Mouse (Mus musculus) lung, embryonic 16.5 days (tissue): ENCODE results near the gene Hist1h2be. TPM values are rescaled to one million over a fixed set of nuclear protein-coding genes. Genes with fewer than 3 reads are reported as not detected.
"Not testable (repeated sequence)": the region's sequence is repeated elsewhere in the genome, so short reads cannot be mapped to it uniquely, and the experiment has no call there.

ENCODE experiments used
- ATAC-seq: fragments of 200-750 bp; cut with Nextera tagmentation; 2 replicates; pipeline ENCODE4 v1.8.0; 2017; ENCODE audit warnings: low read depth, mild to moderate bottlenecking, moderate library complexity
- H3K27ac ChIP-seq: fragments of 300-500 bp; sonication (generic); 2 replicates; pipeline ENCODE4 v1.5.1; 2014; ENCODE audit warnings: mild to moderate bottlenecking, control low read depth, low read length
- H3K27me3 ChIP-seq: fragments of 300-500 bp; sonication (generic); 2 replicates; pipeline ENCODE4 v1.6.1; 2014; ENCODE audit warnings: low read depth, low read length, mixed read lengths; ENCODE audit not compliant: control insufficient read depth, insufficient read depth
- H3K36me3 ChIP-seq: fragments of 300-500 bp; sonication (generic); 2 replicates; pipeline ENCODE4 v1.6.1; 2014; ENCODE audit warnings: low read length; ENCODE audit not compliant: control insufficient read depth, insufficient read depth
- H3K4me1 ChIP-seq: fragments of 300-500 bp; sonication (generic); replicated peaks from 2 replicates; pipeline ENCODE4 v1.6.1; 2014; ENCODE audit warnings: low read length, mixed read lengths; ENCODE audit not compliant: control insufficient read depth, insufficient read depth
- H3K4me2 ChIP-seq: fragments of 300-500 bp; sonication (generic); 2 replicates; pipeline ENCODE4 v1.6.1; 2014; ENCODE audit warnings: low read depth, low read length, control low read depth
- H3K4me3 ChIP-seq: fragments of 300-500 bp; sonication (generic); 2 replicates; pipeline ENCODE4 v1.5.1; 2014; ENCODE audit warnings: mild to moderate bottlenecking, low read length, control low read depth
- H3K9ac ChIP-seq: fragments of 300-500 bp; sonication (generic); 2 replicates; pipeline ENCODE4 v1.6.1; 2014; ENCODE audit warnings: low read length, control low read depth
- H3K9me3 ChIP-seq: fragments of 300-500 bp; sonication (generic); 2 replicates; pipeline ENCODE4 v1.6.1; 2016; ENCODE audit warnings: low read length; ENCODE audit not compliant: control insufficient read depth
- WGBS: fragments of 180-500 bp; shearing (Covaris S2); extraction: QIAGEN DNeasy Blood & Tissue Kit; methylation state at CpG from one replicate; pipeline ENCODE4 v1.1.7; 2014; 5-methylcytosine and 5-hydroxymethylcytosine counted together
- polyA plus RNA-seq: library from polyadenylated mRNA; unstranded; fragments of >200 nt; fragmentation: Nextera tagmentation; extraction: Ambion mirVana; gene quantifications from 2 replicates; pipeline ENCODE4 v1.2.1, GENCODE M21; 2015

The Hist1h2be gene
- polyA plus RNA-seq, 1 experiment from 2014 or later, result 3.3 TPM

GRCm38 (mm10) chr13:23584331-23584730 lies 36.6 kb downstream of the Hist1h2be start:
- Histone ChIP-seq H3K9ac (peak overlapping the region; percentile 80), H3K27me3 (no peaks in the 10 kb centered on the region), H3K9me3 (no peaks in the 10 kb centered on the region), H3K4me3 (peak overlapping the region; percentile 51), H3K27ac (peak overlapping the region; percentile 98), H3K4me2 (peak overlapping the region; percentile 83), H3K36me3 (no peaks in the 10 kb centered on the region), H3K4me1 (peaks cover 26% of the 10 kb centered on the region)
- no peak for ATAC-seq

DNA sequence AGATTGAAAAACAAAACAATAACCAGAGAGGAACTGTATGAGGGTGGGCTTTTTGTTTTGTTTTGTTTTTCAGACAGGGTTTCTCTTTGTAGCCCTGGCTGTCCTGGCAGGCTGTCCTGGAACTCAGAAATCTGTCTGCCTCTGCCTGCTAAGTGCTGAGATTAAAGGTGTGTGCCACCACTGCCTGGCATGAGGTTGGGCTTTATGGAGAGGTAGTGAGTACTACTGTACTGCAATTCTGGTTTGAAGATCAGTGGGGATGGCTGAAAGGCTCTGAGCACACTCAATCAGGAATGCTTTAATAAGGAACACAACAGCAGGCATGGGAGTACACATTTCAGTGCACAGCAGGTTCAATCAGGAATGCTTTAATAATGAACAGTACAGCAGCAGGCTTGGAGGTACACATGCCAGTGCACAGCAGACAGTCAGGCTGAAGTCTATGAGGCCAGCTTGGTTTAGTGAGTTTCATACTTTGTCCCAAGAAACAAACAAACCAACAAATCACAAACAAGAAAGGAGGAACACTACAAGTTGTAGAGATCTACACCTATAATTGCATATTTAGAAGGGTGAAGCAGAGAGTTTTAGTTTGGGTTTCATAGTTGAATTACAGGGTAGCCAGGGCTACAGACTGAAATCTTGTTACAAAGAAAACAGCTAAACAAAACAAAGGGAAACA lies 37.4 kb downstream of the Hist1h2be start:
- Histone ChIP-seq H3K4me1 (peaks cover 26% of the 10 kb centered on the region), H3K4me2 (no peak overlapping the region; the same call in 1 of the 2 replicates), H3K36me3 (no peaks in the 10 kb centered on the region), H3K27me3 (no peaks in the 10 kb centered on the region), H3K4me3 (no peak overlapping the region), H3K27ac (peak overlapping the region; percentile 94), H3K9me3 (no peaks in the 10 kb centered on the region), H3K9ac (0 out of 2 replicates have a peak overlapping the region, but pooled peaks have one; percentile 26)
- no peak for ATAC-seq

GRCm38 (mm10) chr13:23582219-23583056 lies 38.5 kb downstream of the Hist1h2be start:
- ATAC-seq, result no peak
- H3K9ac ChIP-seq, result peak overlapping the region; percentile 77
- peaks cover 26% of the 10 kb centered on the region for H3K4me1 ChIP-seq
- H3K36me3 ChIP-seq, result no peaks in the 10 kb centered on the region
- peak overlapping the region; percentile 86 for H3K4me2 ChIP-seq
- H3K27me3 ChIP-seq, result no peaks in the 10 kb centered on the region
- WGBS, result 6% methylated on average over 6 of the region's 6 CpGs
- peak overlapping the region; percentile 65 for H3K4me3 ChIP-seq
- H3K27ac ChIP-seq, result peak overlapping the region; percentile 94
- no peaks in the 10 kb centered on the region for H3K9me3 ChIP-seq

GRCm38 (mm10) chr13:23581408-23582218 lies 39.3 kb downstream of the Hist1h2be start, which contains the start of gene Hist1h4d:
Gene Hist1h4d (plus strand): TSS chr13:23581598.
- Histone ChIP-seq H3K4me2 (peak within 1 kb of the TSS; percentile 86), H3K9me3 (no peaks in the 10 kb centered on the region), H3K27ac (peak within 1 kb of the TSS; percentile 94), H3K4me3 (peak within 1 kb of the TSS; percentile 65), H3K9ac (peak within 1 kb of the TSS; percentile 77), H3K27me3 (no peaks in the 10 kb centered on the region), H3K36me3 (no peaks in the 10 kb centered on the region), H3K4me1 (peaks cover 29% of the 10 kb centered on the region)
- peak; percentile 89 for ATAC-seq
- under 1% methylated on average over 41 of the region's 43 CpGs for WGBS

- H3K9ac ChIP-seq, result no peak overlapping the region
- H3K27me3 ChIP-seq, result no peaks in the 10 kb centered on the region
- H3K36me3 ChIP-seq, result no peaks in the 10 kb centered on the region
- no peak overlapping the region for H3K27ac ChIP-seq
- H3K4me2 ChIP-seq, result no peak overlapping the region; the same call in 1 of the 2 replicates
- peaks cover 17% of the 10 kb centered on the region for H3K4me1 ChIP-seq
- H3K9me3 ChIP-seq, result no peaks in the 10 kb centered on the region
- no peak for ATAC-seq
- WGBS, result 79% methylated on average over 1 of the region's 1 CpGs
- no peak overlapping the region for H3K4me3 ChIP-seq
Observed at GRCm38 (mm10) chr13:23577835-23578234, 43.1 kb downstream of the Hist1h2be start.

- no peaks in the 10 kb centered on the region for H3K27me3 ChIP-seq
- H3K9me3 ChIP-seq, result no peaks in the 10 kb centered on the region
- H3K4me1 ChIP-seq, result peaks cover 13% of the 10 kb centered on the region
- H3K27ac ChIP-seq, result peak overlapping the region; percentile 80
- no peaks in the 10 kb centered on the region for H3K36me3 ChIP-seq
- no peak for ATAC-seq
- peak overlapping the region; percentile 72 for H3K4me2 ChIP-seq
- peak overlapping the region; percentile 75 for H3K9ac ChIP-seq
- WGBS, result 18% methylated on average over 6 of the region's 6 CpGs
- H3K4me3 ChIP-seq, result peak overlapping the region; percentile 58
Observed at GRCm38 (mm10) chr13:23576906-23577639, 43.9 kb downstream of the Hist1h2be start.

GRCm38 (mm10) chr13:23576351-23576881 lies 44.5 kb downstream of the Hist1h2be start:
- 3% methylated on average over 7 of the region's 7 CpGs for WGBS
- peaks cover 10% of the 10 kb centered on the region for H3K4me1 ChIP-seq
- H3K27me3 ChIP-seq, result no peaks in the 10 kb centered on the region
- peak overlapping the region; percentile 58 for H3K4me3 ChIP-seq
- H3K4me2 ChIP-seq, result peak overlapping the region; percentile 72
- H3K27ac ChIP-seq, result peak overlapping the region; percentile 80
- H3K9me3 ChIP-seq, result no peaks in the 10 kb centered on the region
- H3K36me3 ChIP-seq, result no peaks in the 10 kb centered on the region
- no peak for ATAC-seq
- peak overlapping the region; percentile 75 for H3K9ac ChIP-seq

DNA sequence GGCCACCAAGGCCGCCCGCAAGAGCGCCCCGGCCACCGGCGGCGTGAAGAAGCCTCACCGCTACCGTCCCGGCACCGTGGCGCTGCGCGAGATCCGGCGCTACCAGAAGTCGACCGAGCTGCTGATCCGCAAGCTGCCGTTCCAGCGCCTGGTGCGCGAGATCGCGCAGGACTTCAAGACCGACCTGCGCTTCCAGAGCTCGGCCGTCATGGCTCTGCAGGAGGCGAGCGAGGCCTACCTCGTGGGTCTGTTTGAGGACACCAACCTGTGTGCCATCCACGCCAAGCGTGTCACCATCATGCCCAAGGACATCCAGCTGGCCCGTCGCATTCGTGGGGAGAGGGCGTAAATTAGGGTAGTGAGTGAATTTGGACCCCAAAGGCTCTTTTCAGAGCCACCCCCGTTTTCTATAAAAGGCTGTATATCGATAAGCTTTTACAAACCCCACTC lies 45.0 kb downstream of the Hist1h2be start:
- WGBS, result 1% methylated on average over 8 of the region's 40 CpGs
- H3K36me3 ChIP-seq, H3K27me3 ChIP-seq, H3K9me3 ChIP-seq, H3K4me1 ChIP-seq, ATAC-seq: not testable (repeated sequence)
- peak overlapping the region; percentile 80 for H3K27ac ChIP-seq
- H3K4me2 ChIP-seq, result peak overlapping the region; percentile 72
- H3K9ac ChIP-seq, result peak overlapping the region; percentile 75
- peak overlapping the region; percentile 58 for H3K4me3 ChIP-seq
